Mouse (Mus musculus): ENCODE results near the gene Zfpm1. TPM values are rescaled to one million over a fixed set of nuclear protein-coding genes. Genes with fewer than 3 reads are reported as not detected.

Gene Zfpm1
- polyA plus RNA-seq, 1 experiment from 2014 or later, result 2.3 TPM

GRCm38 (mm10) chr8:122344219-122344618 is 62.3 kb downstream of the Zfpm1 start:
- H3K4me2 ChIP-seq (replicated peaks; ENCODE audit: low read depth), result peak overlapping the region; percentile 51; the same call in 1 of the 2 replicates
- no peak overlapping the region for H3K4me3 ChIP-seq (ENCODE audit: low read depth, low read length)
- H3K9ac ChIP-seq (ENCODE audit: low read length), result no peak overlapping the region
- no peaks in the 10 kb centered on the region for H3K9me3 ChIP-seq (ENCODE audit: control insufficient read depth, low read length)
- H3K27me3 ChIP-seq (ENCODE audit: control insufficient read depth, insufficient read depth, low read length), result no peaks in the 10 kb centered on the region
- H3K27ac ChIP-seq (replicated peaks), result no peak overlapping the region
- DNase-seq (ENCODE audit: low spot score) (peak; percentile 63), ATAC-seq (ENCODE audit: low FRiP score, low TSS enrichment) (peak; percentile 74)
- peaks cover 2% of the 10 kb centered on the region; the same call in 1 of the 2 replicates for H3K4me1 ChIP-seq (replicated peaks; ENCODE audit: control insufficient read depth, insufficient read depth)
- TF ChIP-seq EP300 (optimal IDR thresholded peaks at IDR 0.05), result no peak
- TF ChIP-seq CTCF (IDR thresholded peaks at IDR 0.05; ENCODE audit: low read depth), result no peak
- H3K36me3 ChIP-seq (ENCODE audit: control insufficient read depth, insufficient read depth, low read length), result no peaks in the 10 kb centered on the region
- WGBS, result 10% methylated on average over 2 of the region's 5 CpGs

DNA sequence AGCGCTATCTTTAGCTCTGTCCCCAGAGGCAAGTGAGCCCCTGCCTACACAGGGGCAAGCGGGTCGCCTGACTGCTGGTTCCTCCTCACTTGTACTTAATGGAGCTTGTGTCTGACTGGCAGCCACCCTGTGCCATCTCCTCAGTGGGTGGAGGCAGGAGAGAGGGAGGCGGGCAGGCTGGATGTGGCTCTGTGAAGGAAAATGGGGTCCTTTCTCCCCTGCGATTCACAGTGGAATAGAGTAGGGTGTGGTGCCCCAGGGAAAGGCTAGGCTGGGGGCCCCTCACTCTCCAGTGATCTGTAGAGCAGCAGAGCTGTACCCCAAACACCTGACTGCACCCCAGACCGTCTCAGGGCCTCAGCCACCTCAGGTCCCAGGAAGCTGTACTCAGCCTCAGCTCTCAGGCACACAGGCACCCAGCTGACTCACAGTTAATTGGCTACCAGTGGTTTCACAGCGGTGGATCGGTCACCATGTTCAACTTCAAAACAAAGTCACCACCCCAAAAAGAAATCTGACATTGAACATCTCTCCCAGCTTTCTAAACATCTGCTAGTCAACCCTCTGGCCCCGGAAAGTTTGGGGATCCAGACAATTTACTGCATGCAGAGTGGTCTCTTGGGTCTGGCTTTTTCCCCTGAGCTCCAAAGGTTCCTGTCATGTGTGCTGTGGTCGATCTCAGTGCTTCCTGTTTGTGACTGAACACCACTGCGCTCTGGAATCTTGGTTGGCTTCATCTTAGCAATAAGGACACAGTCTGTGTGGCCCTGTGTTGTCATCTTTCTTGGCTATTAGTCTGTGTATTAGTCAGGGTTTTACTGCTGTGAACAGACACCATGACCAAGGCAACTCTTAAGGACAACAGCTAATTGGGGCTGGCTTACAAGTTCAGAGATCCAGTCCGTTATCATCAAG is 63.5 kb downstream of the Zfpm1 start:
- 66% methylated on average over 12 of the region's 12 CpGs for WGBS
- H3K4me2 ChIP-seq (replicated peaks; ENCODE audit: low read depth), result no peak overlapping the region
- peaks cover 2% of the 10 kb centered on the region; the same call in 1 of the 2 replicates for H3K4me1 ChIP-seq (replicated peaks; ENCODE audit: control insufficient read depth, insufficient read depth)
- no peak overlapping the region for H3K9ac ChIP-seq (ENCODE audit: low read length)
- no peak for ATAC-seq (ENCODE audit: low FRiP score, low TSS enrichment)
- no peak overlapping the region for H3K4me3 ChIP-seq (ENCODE audit: low read depth, low read length)
- no peaks in the 10 kb centered on the region for H3K27me3 ChIP-seq (ENCODE audit: control insufficient read depth, insufficient read depth, low read length)
- H3K27ac ChIP-seq (replicated peaks), result no peak overlapping the region
- TF ChIP-seq CTCF (IDR thresholded peaks at IDR 0.05; ENCODE audit: low read depth) (no peak), EP300 (optimal IDR thresholded peaks at IDR 0.05) (no peak)
- no peaks in the 10 kb centered on the region for H3K36me3 ChIP-seq (ENCODE audit: control insufficient read depth, insufficient read depth, low read length)
- no peak for DNase-seq (ENCODE audit: low spot score)
- no peaks in the 10 kb centered on the region for H3K9me3 ChIP-seq (ENCODE audit: control insufficient read depth, low read length)

GRCm38 (mm10) chr8:122347811-122348552 is 66.0 kb downstream of the Zfpm1 start:
- Histone ChIP-seq H3K9me3 (ENCODE audit: control insufficient read depth, low read length) (no peaks in the 10 kb centered on the region), H3K36me3 (ENCODE audit: control insufficient read depth, insufficient read depth, low read length) (no peaks in the 10 kb centered on the region), H3K27ac (replicated peaks) (no peak overlapping the region), H3K27me3 (ENCODE audit: control insufficient read depth, insufficient read depth, low read length) (no peaks in the 10 kb centered on the region), H3K9ac (ENCODE audit: low read length) (no peak overlapping the region), H3K4me2 (replicated peaks; ENCODE audit: low read depth) (no peak overlapping the region), H3K4me3 (ENCODE audit: low read depth, low read length) (no peak overlapping the region), H3K4me1 (replicated peaks; ENCODE audit: control insufficient read depth, insufficient read depth) (no peaks in the 10 kb centered on the region; the same call in 1 of the 2 replicates)
- no peak for DNase-seq (ENCODE audit: low spot score)
- no peak for ATAC-seq (ENCODE audit: low FRiP score, low TSS enrichment)
- TF ChIP-seq EP300 (optimal IDR thresholded peaks at IDR 0.05) (no peak), CTCF (IDR thresholded peaks at IDR 0.05; ENCODE audit: low read depth) (no peak)
- WGBS, result 61% methylated on average over 5 of the region's 5 CpGs

DNA sequence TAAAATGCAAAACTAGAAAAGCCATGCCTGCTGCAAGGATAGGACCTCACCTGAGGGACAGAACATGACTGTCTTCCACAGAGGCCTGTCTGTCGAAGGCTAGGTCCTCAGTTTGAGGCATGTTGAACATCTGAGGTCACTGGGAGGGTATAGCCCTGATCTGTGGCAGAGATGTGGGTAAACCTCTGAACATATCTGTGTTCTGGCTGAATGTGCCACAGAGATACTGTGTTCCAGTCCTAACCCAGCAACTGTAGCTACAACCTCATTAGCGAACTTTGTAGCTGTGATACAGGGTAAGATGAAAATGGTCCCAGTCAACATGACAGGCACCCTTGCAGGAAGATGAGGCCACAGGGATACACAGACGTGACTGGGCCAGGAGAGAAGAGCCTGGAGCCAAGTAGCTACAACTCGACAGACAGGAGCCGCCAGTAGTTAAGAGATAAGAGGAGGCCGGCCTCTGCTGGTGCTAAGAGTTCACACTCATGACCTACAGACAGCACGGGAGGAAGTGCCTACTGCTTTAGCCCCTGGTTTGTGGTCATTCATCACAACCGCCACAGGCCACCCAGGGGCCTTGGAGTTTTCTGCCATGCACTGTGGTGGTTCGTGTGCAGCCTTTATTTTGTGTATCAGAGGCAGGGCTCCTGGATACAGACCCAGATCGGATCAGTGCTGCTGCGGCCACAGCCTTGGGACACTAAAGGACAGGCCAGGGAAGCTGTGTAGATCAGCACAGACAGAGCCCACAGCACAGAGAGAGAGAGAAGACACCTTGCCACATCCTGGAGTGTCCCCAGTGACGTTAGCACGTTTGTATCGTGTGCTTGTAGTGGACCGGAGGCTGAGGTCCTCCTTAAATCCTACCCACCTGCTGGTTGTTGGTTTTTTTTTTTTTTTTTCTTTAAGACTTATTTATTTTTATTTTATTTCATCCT is 67.7 kb downstream of the Zfpm1 start:
- no peak overlapping the region for H3K27ac ChIP-seq (replicated peaks)
- no peak overlapping the region for H3K4me2 ChIP-seq (replicated peaks; ENCODE audit: low read depth)
- H3K27me3 ChIP-seq (ENCODE audit: control insufficient read depth, insufficient read depth, low read length), result no peaks in the 10 kb centered on the region
- ATAC-seq (ENCODE audit: low FRiP score, low TSS enrichment), result peak; percentile 22; the same call in 1 of the 2 replicates
- no peaks in the 10 kb centered on the region for H3K36me3 ChIP-seq (ENCODE audit: control insufficient read depth, insufficient read depth, low read length)
- 41% methylated on average over 15 of the region's 15 CpGs for WGBS
- no peaks in the 10 kb centered on the region; the same call in 1 of the 2 replicates for H3K4me1 ChIP-seq (replicated peaks; ENCODE audit: control insufficient read depth, insufficient read depth)
- no peak for TF ChIP-seq CTCF (IDR thresholded peaks at IDR 0.05; ENCODE audit: low read depth)
- no peak for TF ChIP-seq EP300 (optimal IDR thresholded peaks at IDR 0.05)
- no peak overlapping the region for H3K4me3 ChIP-seq (ENCODE audit: low read depth, low read length)
- no peaks in the 10 kb centered on the region for H3K9me3 ChIP-seq (ENCODE audit: control insufficient read depth, low read length)
- H3K9ac ChIP-seq (ENCODE audit: low read length), result no peak overlapping the region
- no peak for DNase-seq (ENCODE audit: low spot score)

GRCm38 (mm10) chr8:122350309-122351089 is 68.6 kb downstream of the Zfpm1 start:
- no peak overlapping the region for H3K4me2 ChIP-seq (replicated peaks; ENCODE audit: low read depth)
- WGBS, result 43% methylated on average over 11 of the region's 11 CpGs
- no peak for ATAC-seq (ENCODE audit: low FRiP score, low TSS enrichment)

More at GRCm38 (mm10) chr8:122350309-122351089, 68.6 kb downstream of the Zfpm1 start:
- H3K36me3 ChIP-seq (ENCODE audit: control insufficient read depth, insufficient read depth, low read length), result no peaks in the 10 kb centered on the region
- no peaks in the 10 kb centered on the region for H3K27me3 ChIP-seq (ENCODE audit: control insufficient read depth, insufficient read depth, low read length)
- no peaks in the 10 kb centered on the region for H3K9me3 ChIP-seq (ENCODE audit: control insufficient read depth, low read length)
- TF ChIP-seq EP300 (optimal IDR thresholded peaks at IDR 0.05), result no peak
- no peak for TF ChIP-seq CTCF (IDR thresholded peaks at IDR 0.05; ENCODE audit: low read depth)
- H3K4me1 ChIP-seq (replicated peaks; ENCODE audit: control insufficient read depth, insufficient read depth), result no peaks in the 10 kb centered on the region
- DNase-seq (ENCODE audit: low spot score), result no peak
- H3K9ac ChIP-seq (ENCODE audit: low read length), result no peak overlapping the region
- no peak overlapping the region for H3K27ac ChIP-seq (replicated peaks)
- H3K4me3 ChIP-seq (ENCODE audit: low read depth, low read length), result no peak overlapping the region
